Mouse (Mus musculus) bone marrow macrophage, adult 2 months (primary cell): ENCODE results near the gene Cyp11a1.

Source experiments
- CTCF ChIP-seq: IDR thresholded peaks from 2 replicates; pipeline ENCODE4 v1.5.1; 2012; ENCODE audit warnings: low read depth, mild to moderate bottlenecking, low read length, moderate library complexity
- POLR2A ChIP-seq: IDR thresholded peaks from 2 replicates; pipeline ENCODE4 v1.6.1; 2012; ENCODE audit warnings: mild to moderate bottlenecking, low read depth, low read length, borderline replicate concordance

DNA sequence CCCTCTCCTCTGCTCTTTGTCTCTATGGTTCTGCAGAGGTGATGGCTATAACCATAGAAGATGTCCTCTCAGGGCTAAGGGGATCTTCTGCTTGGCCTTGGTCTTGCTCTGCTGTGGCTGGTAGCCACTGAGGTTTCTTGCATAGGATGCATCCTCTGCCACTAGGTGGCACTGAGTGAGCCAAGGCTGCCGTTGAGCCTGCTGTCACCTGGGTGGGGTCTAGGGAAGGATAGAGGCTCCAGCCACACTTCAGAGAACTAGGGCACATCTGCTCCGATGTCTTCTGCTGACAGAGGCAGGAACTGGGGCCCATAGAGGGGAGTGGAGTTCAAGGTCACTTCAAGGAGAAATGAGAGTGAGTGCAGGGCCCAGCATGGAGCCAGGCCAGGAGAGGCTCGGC is 46.9 kb downstream of the Cyp11a1 start:
- TF ChIP-seq POLR2A (no peak), CTCF (peak; percentile 43)
